Mouse (Mus musculus) MEL (cell line): Measurements from ENCODE around the gene Gm11938.

Experiments
- CHD2 ChIP-seq: IDR thresholded peaks from 2 replicates; pipeline ENCODE4 v1.6.1; 2011; ENCODE audit warnings: low read length, improper control_type of control experiment
- CTCF ChIP-seq, 3 experiments: IDR thresholded peaks in 2 of 3; conservative IDR thresholded peaks in 1 of 3; 2 replicates each; pipeline ENCODE4 v1.5.1; 2011 to 2012; ENCODE audit warnings: low read length in 3 of 3, low read depth in 2 of 3, mild to moderate bottlenecking in 2 of 3, improper control_type of control experiment in 1 of 3, inconsistent platforms in 1 of 3, mixed read lengths in 1 of 3, moderate library complexity in 1 of 3; ENCODE audit not compliant: control insufficient read depth in 1 of 3, insufficient read depth in 1 of 3, poor library complexity in 1 of 3, severe bottlenecking in 1 of 3
- E2F4 ChIP-seq: IDR thresholded peaks from 2 replicates; pipeline ENCODE4 v1.6.1; 2011; ENCODE audit warnings: low read depth, low read length, improper control_type of control experiment, borderline replicate concordance
- EP300 ChIP-seq, 2 experiments: IDR thresholded peaks; 2 replicates each; pipeline ENCODE4 v1.6.1; 2011; ENCODE audit warnings: improper control_type of control experiment in 2 of 2, low read length in 2 of 2, low read depth in 1 of 2, mild to moderate bottlenecking in 1 of 2
- HCFC1 ChIP-seq: IDR thresholded peaks from 2 replicates; pipeline ENCODE4 v1.6.1; 2012; ENCODE audit warnings: low read depth, mild to moderate bottlenecking, inconsistent platforms, low read length, improper control_type of control experiment, moderate library complexity
- MAFK ChIP-seq: IDR thresholded peaks from 2 replicates; pipeline ENCODE4 v1.6.1; 2011; ENCODE audit warnings: low read depth, mild to moderate bottlenecking, low read length, improper control_type of control experiment, borderline replicate concordance
- NELFE ChIP-seq: IDR thresholded peaks from 2 replicates; pipeline ENCODE4 v1.6.1; 2011; ENCODE audit warnings: low read depth, low read length, improper control_type of control experiment
- NRF1 ChIP-seq: IDR thresholded peaks from 2 replicates; pipeline ENCODE4 v1.6.1; 2014; ENCODE audit warnings: low read depth, mild to moderate bottlenecking, inconsistent platforms, low read length, improper control_type of control experiment, moderate library complexity; ENCODE audit not compliant: poor library complexity, insufficient read depth, severe bottlenecking
- POLR2A ChIP-seq, 2 experiments: IDR thresholded peaks; 2 replicates each; pipeline ENCODE4 v1.6.1; 2011 to 2012; ENCODE audit warnings: low read length in 2 of 2, mild to moderate bottlenecking in 2 of 2, control low read depth in 1 of 2, improper control_type of control experiment in 1 of 2, low read depth in 1 of 2, moderate library complexity in 1 of 2; ENCODE audit not compliant: control insufficient read depth in 1 of 2, insufficient read depth in 1 of 2, poor library complexity in 1 of 2
- RCOR1 ChIP-seq: IDR thresholded peaks from 2 replicates; pipeline ENCODE4 v1.6.1; 2012; ENCODE audit warnings: low read depth, mild to moderate bottlenecking, inconsistent platforms, low read length, improper control_type of control experiment
- SMC3 ChIP-seq: IDR thresholded peaks from 2 replicates; pipeline ENCODE4 v1.6.1; 2011; ENCODE audit warnings: low read depth, low read length, improper control_type of control experiment
- UBTF ChIP-seq: IDR thresholded peaks from 2 replicates; pipeline ENCODE4 v1.6.1; 2012; ENCODE audit warnings: low read depth, mild to moderate bottlenecking, inconsistent platforms, low read length, improper control_type of control experiment, moderate library complexity, borderline replicate concordance; ENCODE audit not compliant: insufficient read depth
- ZKSCAN1 ChIP-seq: IDR thresholded peaks from 2 replicates; pipeline ENCODE4 v1.6.1; 2012; ENCODE audit warnings: low read depth, mild to moderate bottlenecking, inconsistent platforms, low read length, improper control_type of control experiment, moderate library complexity

- TF ChIP-seq ZKSCAN1 (no peak), NRF1 (no peak), SMC3 (no peak), MAFK (no peak), UBTF (no peak), E2F4 (no peak), EP300 (IDR thresholded peaks at IDR 0.05; ENCODE audit: low read depth in 1 of 2, low read length in 2 of 2) (no peak), RCOR1 (no peak), CHD2 (no peak), NELFE (no peak), POLR2A (IDR thresholded peaks at IDR 0.05; ENCODE audit: control insufficient read depth in 1 of 2, insufficient read depth in 1 of 2, low read depth in 1 of 2, low read length in 2 of 2, poor library complexity in 1 of 2) (no peak), HCFC1 (no peak), CTCF (IDR thresholded peaks at IDR 0.05 in 2 of 3, conservative IDR thresholded peaks at IDR 0.05 in 1 of 3; ENCODE audit: control insufficient read depth in 1 of 3, insufficient read depth in 1 of 3, low read depth in 2 of 3, low read length in 3 of 3, poor library complexity in 1 of 3, severe bottlenecking in 1 of 3) (no peak)
Measured at GRCm38 (mm10) chr11:99633293-99633692, 30.2 kb upstream of the Gm11938 start.
